Mouse (Mus musculus): Measurements from ENCODE around the gene Exoc3l4. TPM values are rescaled to one million over a fixed set of nuclear protein-coding genes. Genes with fewer than 3 reads are reported as not detected.
A peak's percentile ranks its signal among the peaks of the same experiment; 100 is the strongest.

Gene Exoc3l4
- polyA plus RNA-seq (2016; fragmentation: Nextera tagmentation; extraction: Ambion mirVana), result 5.7 and 7.0 TPM in 2 replicates

GRCm38 (mm10) chr12:111416921-111417779 is at the start of gene Exoc3l4:
Gene Exoc3l4, plus strand, starts transcription at chr12:111417017.
- Histone ChIP-seq H3K27me3 (replicated peaks; ENCODE audit: low read depth, poor library complexity, severe bottlenecking) (peaks cover 84% of the 10 kb centered on the region), H3K9me3 (no peaks in the 10 kb centered on the region), H3K27ac (replicated peaks) (peak within 1 kb of the TSS; percentile 74), H3K36me3 (replicated peaks) (no peaks in the 10 kb centered on the region), H3K4me1 (peaks cover 39% of the 10 kb centered on the region), H3K4me3 (peak within 1 kb of the TSS; percentile 50)
- WGBS, result 3% methylated on average over 17 of the region's 17 CpGs
- peak; percentile 60 for DNase-seq (ENCODE audit: low spot score)

GRCm38 (mm10) chr12:111367065-111367464 is 49.8 kb upstream of the Exoc3l4 start:
- no peaks in the 10 kb centered on the region for H3K9me3 ChIP-seq
- H3K27me3 ChIP-seq (replicated peaks; ENCODE audit: low read depth, poor library complexity, severe bottlenecking), result no peaks in the 10 kb centered on the region
- 89% methylated on average over 7 of the region's 7 CpGs for WGBS
- no peak overlapping the region for H3K27ac ChIP-seq (replicated peaks)
- H3K36me3 ChIP-seq (replicated peaks), result 0 out of 2 replicates have a peak, but pooled peaks cover 2% of the 10 kb centered on the region
- H3K4me1 ChIP-seq, result peaks cover 54% of the 10 kb centered on the region
- H3K4me3 ChIP-seq, result no peak overlapping the region
- DNase-seq (ENCODE audit: low spot score), result no peak

- Histone ChIP-seq H3K4me3 (no peak overlapping the region), H3K27me3 (replicated peaks; ENCODE audit: low read depth, poor library complexity, severe bottlenecking) (no peaks in the 10 kb centered on the region), H3K4me1 (peaks cover 54% of the 10 kb centered on the region), H3K36me3 (replicated peaks) (0 out of 2 replicates have a peak, but pooled peaks cover 2% of the 10 kb centered on the region), H3K27ac (replicated peaks) (no peak overlapping the region), H3K9me3 (no peaks in the 10 kb centered on the region)
- DNase-seq (ENCODE audit: low spot score), result no peak
- whole genome bisulfite sequencing, result 54% methylated on average over 4 of the region's 4 CpGs
Observed at GRCm38 (mm10) chr12:111370249-111370648, 46.6 kb upstream of the Exoc3l4 start.

- H3K4me1 ChIP-seq, result peaks cover 64% of the 10 kb centered on the region
- no peaks in the 10 kb centered on the region for H3K9me3 ChIP-seq
- H3K27ac ChIP-seq (replicated peaks), result no peak overlapping the region
- DNase-seq (ENCODE audit: low spot score), result no peak
- H3K4me3 ChIP-seq, result no peak overlapping the region
- H3K36me3 ChIP-seq (replicated peaks), result 0 out of 2 replicates have a peak, but pooled peaks cover 2% of the 10 kb centered on the region
- 84% methylated on average over 7 of the region's 7 CpGs for WGBS
- no peaks in the 10 kb centered on the region for H3K27me3 ChIP-seq (replicated peaks; ENCODE audit: low read depth, poor library complexity, severe bottlenecking)
Observed at GRCm38 (mm10) chr12:111371905-111372304, 44.9 kb upstream of the Exoc3l4 start.

DNA sequence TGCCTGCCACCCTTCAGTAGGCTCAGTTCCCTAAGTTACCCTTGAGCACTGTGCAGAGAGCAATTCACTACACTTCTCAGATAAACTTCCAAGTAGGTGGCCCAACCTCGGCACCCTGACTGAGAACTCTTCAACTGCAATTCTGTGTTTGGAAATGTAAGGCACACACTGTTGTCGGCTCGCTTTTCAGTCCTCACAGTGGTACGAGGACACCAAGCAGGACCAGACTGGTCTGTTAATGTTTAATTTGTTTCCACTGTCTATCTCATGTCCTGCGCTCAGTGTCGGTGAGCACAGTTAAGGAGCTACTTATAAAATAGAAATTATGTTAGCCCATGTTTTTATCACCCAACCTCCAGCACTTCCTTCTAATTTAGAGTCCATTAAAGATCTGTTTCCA is 43.4 kb upstream of the Exoc3l4 start:
- Histone ChIP-seq H3K4me1 (peaks cover 57% of the 10 kb centered on the region), H3K4me3 (no peak overlapping the region), H3K36me3 (replicated peaks) (no peaks in the 10 kb centered on the region), H3K27ac (replicated peaks) (no peak overlapping the region), H3K9me3 (no peaks in the 10 kb centered on the region), H3K27me3 (replicated peaks; ENCODE audit: low read depth, poor library complexity, severe bottlenecking) (no peaks in the 10 kb centered on the region)
- DNase-seq (ENCODE audit: low spot score), result no peak
- WGBS, result 87% methylated on average over 6 of the region's 6 CpGs

- H3K4me3 ChIP-seq, result peak overlapping the region; percentile 98; the same call in 1 of the 2 replicates
- H3K4me1 ChIP-seq, result peaks cover 50% of the 10 kb centered on the region
- no peaks in the 10 kb centered on the region for H3K9me3 ChIP-seq
- no peaks in the 10 kb centered on the region for H3K36me3 ChIP-seq (replicated peaks)
- DNase-seq (ENCODE audit: low spot score), result no peak
- H3K27ac ChIP-seq (replicated peaks), result no peak overlapping the region
- 86% methylated on average over 10 of the region's 10 CpGs for WGBS
- no peaks in the 10 kb centered on the region for H3K27me3 ChIP-seq (replicated peaks; ENCODE audit: low read depth, poor library complexity, severe bottlenecking)
Observed at GRCm38 (mm10) chr12:111374727-111375126, 42.1 kb upstream of the Exoc3l4 start.

- WGBS, result 81% methylated on average over 12 of the region's 12 CpGs
- DNase-seq (ENCODE audit: low spot score), result no peak
- 0 out of 2 replicates have a peak overlapping the region, but pooled peaks have one; percentile 37 for H3K27ac ChIP-seq (replicated peaks)
Observed at GRCm38 (mm10) chr12:111375559-111375958, 41.3 kb upstream of the Exoc3l4 start.

DNA sequence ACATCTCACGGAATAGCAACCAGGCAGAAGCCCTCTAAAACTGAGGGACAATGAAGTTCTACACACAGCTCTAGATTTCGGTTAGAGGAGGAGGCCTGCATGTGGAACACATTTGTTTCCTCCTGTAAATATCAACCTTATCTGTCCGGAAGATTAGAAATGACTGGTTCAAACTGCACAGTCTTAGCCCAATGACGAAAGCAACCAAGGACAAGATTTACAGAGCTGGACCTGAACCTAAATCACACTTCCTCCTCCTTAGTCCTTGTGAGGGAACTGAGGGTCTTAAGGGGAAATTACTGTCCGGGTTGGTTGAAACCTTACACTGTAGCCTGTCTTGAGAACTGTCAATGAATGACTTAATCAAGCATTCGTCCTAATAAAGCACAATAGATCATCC is 40.8 kb upstream of the Exoc3l4 start:
- H3K36me3 ChIP-seq (replicated peaks), result no peaks in the 10 kb centered on the region
- WGBS, result 42% methylated on average over 6 of the region's 6 CpGs

More at GRCm38 (mm10) chr12:111375559-111375958, 41.3 kb upstream of the Exoc3l4 start:
- no peaks in the 10 kb centered on the region for H3K27me3 ChIP-seq (replicated peaks; ENCODE audit: low read depth, poor library complexity, severe bottlenecking)
- peak overlapping the region; percentile 98 for H3K4me3 ChIP-seq
- H3K4me1 ChIP-seq, result peaks cover 41% of the 10 kb centered on the region
- no peaks in the 10 kb centered on the region for H3K36me3 ChIP-seq (replicated peaks)
- H3K9me3 ChIP-seq, result no peaks in the 10 kb centered on the region

GRCm38 (mm10) chr12:111376826-111377331 is 39.9 kb upstream of the Exoc3l4 start:
- no peaks in the 10 kb centered on the region for H3K36me3 ChIP-seq (replicated peaks)
- H3K27ac ChIP-seq (replicated peaks), result peak overlapping the region; percentile 95
- peaks cover 37% of the 10 kb centered on the region for H3K4me1 ChIP-seq
- no peaks in the 10 kb centered on the region for H3K27me3 ChIP-seq (replicated peaks; ENCODE audit: low read depth, poor library complexity, severe bottlenecking)
- WGBS, result under 1% methylated on average over 49 of the region's 49 CpGs
- DNase-seq (ENCODE audit: low spot score), result peak; percentile 72
- H3K9me3 ChIP-seq, result no peaks in the 10 kb centered on the region
- H3K4me3 ChIP-seq, result peak overlapping the region; percentile 98

More for the DNA sequence above, 40.8 kb upstream of the Exoc3l4 start:
- Histone ChIP-seq H3K27me3 (replicated peaks; ENCODE audit: low read depth, poor library complexity, severe bottlenecking) (no peaks in the 10 kb centered on the region), H3K4me3 (peak overlapping the region; percentile 98), H3K4me1 (peaks cover 39% of the 10 kb centered on the region), H3K27ac (replicated peaks) (0 out of 2 replicates have a peak overlapping the region, but pooled peaks have one; percentile 37), H3K9me3 (no peaks in the 10 kb centered on the region)
- DNase-seq (ENCODE audit: low spot score), result no peak

DNA sequence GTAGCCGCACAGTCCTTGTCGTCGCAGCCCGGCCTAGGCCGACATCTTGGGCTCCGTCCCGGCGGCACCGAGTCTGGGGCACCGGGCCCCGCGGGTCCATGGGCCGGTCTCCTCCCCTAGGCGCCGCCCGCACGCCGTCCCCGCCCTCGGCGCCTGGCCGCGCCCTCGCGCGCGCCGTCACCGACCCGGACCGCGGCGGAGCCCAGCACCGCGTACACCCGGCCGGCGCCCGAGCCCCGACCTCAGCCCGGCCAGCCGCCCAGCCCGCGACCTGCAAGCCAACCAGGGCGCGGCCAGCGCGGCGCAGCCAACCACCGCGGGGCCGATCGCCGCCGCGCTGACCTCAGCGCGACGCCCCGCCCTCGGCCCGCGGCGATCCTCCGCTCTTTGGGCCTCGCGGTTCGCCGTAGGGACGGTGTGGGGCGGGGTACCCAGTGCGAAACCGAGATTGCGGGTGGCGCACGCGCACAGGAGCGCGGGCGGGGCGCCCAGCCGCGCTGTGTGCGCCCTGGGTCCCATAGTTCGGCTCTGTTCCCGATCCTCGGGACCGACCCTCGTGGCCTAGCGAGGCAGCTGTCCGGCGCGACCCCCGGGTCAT is 39.3 kb upstream of the Exoc3l4 start, which contains the start of gene Cdc42bpb:
Cdc42bpb (minus strand) TSS at position 343 of the 598 bp plus-strand sequence.
- peak; percentile 96 for DNase-seq (ENCODE audit: low spot score)
- WGBS, result 1% methylated on average over 94 of the region's 94 CpGs
- Histone ChIP-seq H3K4me3 (peak within 1 kb of the TSS; percentile 98), H3K27me3 (replicated peaks; ENCODE audit: low read depth, poor library complexity, severe bottlenecking) (no peaks in the 10 kb centered on the region), H3K36me3 (replicated peaks) (no peaks in the 10 kb centered on the region), H3K9me3 (no peaks in the 10 kb centered on the region), H3K4me1 (peaks cover 37% of the 10 kb centered on the region), H3K27ac (replicated peaks) (peak within 1 kb of the TSS; percentile 95)

DNA sequence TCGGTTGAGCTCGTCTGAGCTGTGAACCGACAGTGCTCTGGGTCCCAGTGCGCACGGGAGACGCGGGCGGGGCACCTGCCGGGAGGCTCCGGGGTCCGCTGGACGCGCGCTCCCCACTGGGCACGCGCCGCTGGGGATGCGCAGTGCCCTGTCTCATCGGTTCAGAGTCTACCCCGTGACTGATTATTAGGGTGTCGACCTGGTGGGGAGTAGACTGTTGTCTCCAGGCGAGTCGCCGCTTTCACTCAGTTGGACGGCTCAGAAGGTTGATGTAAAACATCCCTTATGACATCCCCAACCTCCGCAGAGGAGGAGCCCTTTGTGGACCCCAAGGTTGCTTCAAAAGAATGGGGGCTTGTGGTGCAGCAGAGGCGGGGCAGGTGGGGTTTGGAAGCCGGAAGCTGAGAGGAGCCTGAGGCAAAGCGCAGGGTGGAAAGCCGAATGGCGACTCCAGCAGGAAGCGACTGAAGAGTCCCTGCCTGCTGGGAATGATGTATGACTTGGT is 38.8 kb upstream of the Exoc3l4 start:
- H3K36me3 ChIP-seq (replicated peaks), result no peaks in the 10 kb centered on the region
- peak overlapping the region; percentile 98 for H3K4me3 ChIP-seq
- peak overlapping the region; percentile 95 for H3K27ac ChIP-seq (replicated peaks)
- under 1% methylated on average over 32 of the region's 32 CpGs for WGBS
- H3K9me3 ChIP-seq, result no peaks in the 10 kb centered on the region
- H3K27me3 ChIP-seq (replicated peaks; ENCODE audit: low read depth, poor library complexity, severe bottlenecking), result no peaks in the 10 kb centered on the region
- peaks cover 37% of the 10 kb centered on the region for H3K4me1 ChIP-seq
- DNase-seq (ENCODE audit: low spot score), result peak; percentile 69

DNA sequence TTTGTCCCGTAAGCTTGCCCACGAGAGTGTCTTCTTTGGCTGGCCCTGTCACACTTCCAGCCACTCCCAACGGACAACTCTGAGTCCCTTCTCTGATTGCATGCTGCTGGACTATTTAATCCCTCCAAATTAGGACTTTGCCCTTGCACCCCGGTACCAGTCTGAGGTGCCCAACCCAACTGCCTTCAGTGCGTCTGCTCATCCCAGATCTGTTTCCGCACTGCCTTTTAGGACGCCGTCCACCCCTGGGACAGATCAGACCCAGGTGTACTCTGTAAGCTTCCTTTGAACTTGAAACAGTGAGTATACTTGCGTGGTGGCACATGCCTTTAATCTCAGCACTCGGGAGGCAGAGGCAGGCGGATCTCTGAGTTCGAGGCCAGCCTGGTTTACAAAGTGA is 38.0 kb upstream of the Exoc3l4 start:
- Histone ChIP-seq H3K27me3 (replicated peaks; ENCODE audit: low read depth, poor library complexity, severe bottlenecking) (no peaks in the 10 kb centered on the region), H3K27ac (replicated peaks) (0 out of 2 replicates have a peak overlapping the region, but pooled peaks have one; percentile 2), H3K36me3 (replicated peaks) (no peaks in the 10 kb centered on the region), H3K9me3 (no peaks in the 10 kb centered on the region), H3K4me1 (peaks cover 37% of the 10 kb centered on the region), H3K4me3 (peak overlapping the region; percentile 98)
- DNase-seq (ENCODE audit: low spot score), result no peak
- whole genome bisulfite sequencing, result 74% methylated on average over 12 of the region's 12 CpGs
